Mouse (Mus musculus) lung, adult 2 months (tissue): ENCODE measurements around the gene Golga5. TPM values are rescaled to one million over a fixed set of nuclear protein-coding genes. Genes with fewer than 3 reads are reported as not detected.

Experiments
- DNase-seq: peaks from one replicate; pipeline ENCODE4 v3.0.0; 2022
- H3K4me1 ChIP-seq: fragments of 200-500 bp; 2 replicates; pipeline ENCODE4 v1.6.1; 2011; ENCODE audit warnings: low read length; ENCODE audit not compliant: control insufficient read depth, insufficient read depth
- H3K4me3 ChIP-seq: fragments of 200-500 bp; replicated peaks from 2 replicates; pipeline ENCODE3; 2011; ENCODE audit warnings: low read depth, mild to moderate bottlenecking, control low read depth, low read length; ENCODE audit errors: extremely low read depth
- CTCF ChIP-seq: fragments of 200-500 bp; IDR thresholded peaks from 2 replicates; pipeline ENCODE4 v1.5.1; 2011; ENCODE audit warnings: mild to moderate bottlenecking, low read length, control low read depth; ENCODE audit not compliant: insufficient read depth
- POLR2A ChIP-seq: fragments of 200-500 bp; IDR thresholded peaks from 2 replicates; pipeline ENCODE4 v1.6.1; 2011; ENCODE audit warnings: low read depth, mild to moderate bottlenecking, control low read depth, low read length, borderline replicate concordance; ENCODE audit errors: extremely low read depth
- WGBS: fragments of 180-500 bp; shearing (Covaris S2); methylation state at CpG from one replicate; pipeline ENCODE4 v1.1.7; 2018; 5-methylcytosine and 5-hydroxymethylcytosine counted together
- polyA plus RNA-seq: library from polyadenylated mRNA; depleted of rRNA; stranded (reverse); fragments of >200 nt; gene quantifications from 2 replicates; pipeline ENCODE4 v1.2.3, GENCODE M21; 2012; rRNA removed

The Golga5 gene
- 10.0 and 11.9 TPM in 2 replicates for polyA plus RNA-seq

GRCm38 (mm10) chr12:102468894-102469764 is at the start of gene Golga5:
Gene Golga5 (plus strand): TSS chr12:102469135.
- TF ChIP-seq CTCF (no peak), POLR2A (peak; percentile 55; the same call in 1 of the 2 replicates)
- peak within 1 kb of the TSS; percentile 97 for H3K4me3 ChIP-seq
- peak; percentile 98 for DNase-seq
- no peaks in the 10 kb centered on the region; the same call in 1 of the 2 replicates for H3K4me1 ChIP-seq
- WGBS, result under 1% methylated on average over 86 of the region's 86 CpGs

- H3K4me1 ChIP-seq, result peaks cover 14% of the 10 kb centered on the region
- no peak for DNase-seq
- WGBS, result 53% methylated on average over 3 of the region's 3 CpGs
- TF ChIP-seq CTCF (no peak), POLR2A (no peak)
- H3K4me3 ChIP-seq, result no peak overlapping the region
Observed at GRCm38 (mm10) chr12:102419544-102419943, 49.4 kb upstream of the Golga5 start.

- WGBS, result 55% methylated on average over 10 of the region's 10 CpGs
- DNase-seq, result no peak
- Histone ChIP-seq H3K4me3 (no peak overlapping the region), H3K4me1 (peaks cover 16% of the 10 kb centered on the region)
- TF ChIP-seq POLR2A (no peak), CTCF (no peak)
Observed at GRCm38 (mm10) chr12:102420168-102420890, 48.6 kb upstream of the Golga5 start.

- H3K4me1 ChIP-seq, result peaks cover 14% of the 10 kb centered on the region
- WGBS, result 53% methylated on average over 6 of the region's 6 CpGs
- TF ChIP-seq CTCF (no peak), POLR2A (0 out of 2 replicates have a peak, but pooled peaks have one; percentile 6)
- peak; percentile 70 for DNase-seq
- H3K4me3 ChIP-seq, result no peak overlapping the region
Observed at GRCm38 (mm10) chr12:102422065-102422464, 46.9 kb upstream of the Golga5 start.

GRCm38 (mm10) chr12:102422623-102423320 is 46.2 kb upstream of the Golga5 start:
- TF ChIP-seq POLR2A, result no peak
- no peak for TF ChIP-seq CTCF

GRCm38 (mm10) chr12:102423625-102424024 is 45.3 kb upstream of the Golga5 start:
- Histone ChIP-seq H3K4me3 (no peak overlapping the region), H3K4me1 (peaks cover 14% of the 10 kb centered on the region)
- no peak for DNase-seq
- TF ChIP-seq POLR2A (no peak), CTCF (no peak)
- 82% methylated on average over 8 of the region's 8 CpGs for WGBS

More at GRCm38 (mm10) chr12:102422623-102423320, 46.2 kb upstream of the Golga5 start:
- DNase-seq, result no peak
- H3K4me3 ChIP-seq, result no peak overlapping the region
- 75% methylated on average over 11 of the region's 11 CpGs for WGBS
- H3K4me1 ChIP-seq, result peaks cover 14% of the 10 kb centered on the region

- TF ChIP-seq CTCF, result no peak
- TF ChIP-seq POLR2A, result no peak
- DNase-seq, result no peak
- 43% methylated on average over 2 of the region's 2 CpGs for WGBS
- Histone ChIP-seq H3K4me3 (no peak overlapping the region), H3K4me1 (peaks cover 14% of the 10 kb centered on the region)
Observed at GRCm38 (mm10) chr12:102424456-102424855, 44.5 kb upstream of the Golga5 start.

- no peak overlapping the region for H3K4me3 ChIP-seq
- 50% methylated on average over 4 of the region's 4 CpGs for WGBS
- peaks cover 11% of the 10 kb centered on the region for H3K4me1 ChIP-seq
- TF ChIP-seq POLR2A (no peak), CTCF (no peak)
- DNase-seq, result no peak
Observed at GRCm38 (mm10) chr12:102425048-102425578, 43.8 kb upstream of the Golga5 start.

GRCm38 (mm10) chr12:102426285-102426684 is 42.6 kb upstream of the Golga5 start:
- Histone ChIP-seq H3K4me3 (no peak overlapping the region), H3K4me1 (peaks cover 6% of the 10 kb centered on the region)
- TF ChIP-seq POLR2A (no peak), CTCF (no peak)
- no peak for DNase-seq
- WGBS, result 75% methylated on average over 7 of the region's 7 CpGs
